8 mouse cellular contexts compared by ENCODE assay signal in genomic region chr3:88607758-88608138, GRCm38 (mm10). TPM values are rescaled to one million over a fixed set of nuclear protein-coding genes. Genes with fewer than 3 reads are reported as not detected.
A peak's percentile ranks its signal among the peaks of the same experiment; 100 is the strongest.
DNase-seq lines count a peak whose midpoint lies in the region; ATAC-seq and TF ChIP-seq lines count a peak whose summit lies in the region.

No protein-coding gene starts in this region.

- H3K9me3 ChIP-seq in heart, embryonic 10.5 days = no peaks in the 10 kb centered on the region
- H3K9me3 ChIP-seq in E14TG2a.4 (ENCODE audit: low read length) = no peaks in the 10 kb centered on the region
- H3K9me3 ChIP-seq in forebrain, embryonic 15.5 days = no peaks in the 10 kb centered on the region
- H3K9me3 ChIP-seq in liver, embryonic 16.5 days (replicated peaks; ENCODE audit: control insufficient read depth, low read length) = no peaks in the 10 kb centered on the region

- H3K4me3 ChIP-seq in heart, embryonic 10.5 days = peak overlapping the region; percentile 61
- H3K4me3 ChIP-seq in E14TG2a.4 (replicated peaks; ENCODE audit: low read length) = peak overlapping the region; percentile 74
- H3K4me3 ChIP-seq in forebrain, embryonic 15.5 days = peak overlapping the region; percentile 4; the same call in 1 of the 2 replicates
- H3K4me3 ChIP-seq in liver, embryonic 16.5 days (ENCODE audit: low read depth, low read length) = peak overlapping the region; percentile 10; the same call in 1 of the 2 replicates
- H3K4me3 ChIP-seq in thymus, adult 2 months (ENCODE audit: control insufficient read depth, insufficient read depth, low read length) = no peak overlapping the region

- TF ChIP-seq POLR2A in thymus, adult 2 months (IDR thresholded peaks at IDR 0.05; ENCODE audit: control insufficient read depth, extremely low read depth, insufficient read depth, low read length, poor library complexity) = no peak

- intact Hi-C loops in heart, postnatal 14 days (cut with DNase I) = loop anchor here (1.0 kb wide), 1 partner anchor 31 kb away; no protein-coding TSS in a partner anchor

- no peak overlapping the region for H3K9ac ChIP-seq in forebrain, embryonic 15.5 days (replicated peaks)
- no peak overlapping the region for H3K9ac ChIP-seq in liver, embryonic 16.5 days (ENCODE audit: low read depth, low read length)

- 21% methylated on average over 10 of the region's 10 CpGs for WGBS in heart, embryonic 10.5 days
- WGBS in forebrain, embryonic 15.5 days = 17% methylated on average over 10 of the region's 10 CpGs
- WGBS in liver, embryonic 16.5 days (ENCODE audit: insufficient replicate concordance) = 23% methylated on average over 10 of the region's 10 CpGs
- 57% methylated on average over 10 of the region's 10 CpGs for WGBS in thymus, adult 2 months

- DNase-seq in heart, embryonic 10.5 days (ENCODE audit: low spot score) = no peak
- no peak for DNase-seq in heart, postnatal 14 days
- no peak for DNase-seq in T-cell, adult 2 months (ENCODE audit: low spot score)
- no peak for DNase-seq in spleen, adult 18-20 months
- no peak for DNase-seq in thymus, adult 2 months

- peaks cover 40% of the 10 kb centered on the region for H3K4me1 ChIP-seq in heart, embryonic 10.5 days
- H3K4me1 ChIP-seq in E14TG2a.4 (replicated peaks; ENCODE audit: low read depth, low read length) = peaks cover 47% of the 10 kb centered on the region
- peaks cover 9% of the 10 kb centered on the region; the same call in 1 of the 2 replicates for H3K4me1 ChIP-seq in forebrain, embryonic 15.5 days
- peaks cover 7% of the 10 kb centered on the region for H3K4me1 ChIP-seq in liver, embryonic 16.5 days (ENCODE audit: control insufficient read depth, low read depth, low read length)
- H3K4me1 ChIP-seq in thymus, adult 2 months (replicated peaks; ENCODE audit: control insufficient read depth, insufficient read depth, low read length) = peaks cover 3% of the 10 kb centered on the region

- peak overlapping the region; percentile 77 for H3K27ac ChIP-seq in heart, embryonic 10.5 days
- H3K27ac ChIP-seq in forebrain, embryonic 15.5 days (replicated peaks) = no peak overlapping the region
- H3K27ac ChIP-seq in liver, embryonic 16.5 days (ENCODE audit: low read length) = no peak overlapping the region
- H3K27ac ChIP-seq in thymus, adult 2 months (ENCODE audit: control insufficient read depth, insufficient read depth, low read length) = no peak overlapping the region

- no peaks in the 10 kb centered on the region for H3K27me3 ChIP-seq in heart, embryonic 10.5 days (ENCODE audit: insufficient read depth, poor library complexity, severe bottlenecking)
- no peaks in the 10 kb centered on the region for H3K27me3 ChIP-seq in E14TG2a.4 (ENCODE audit: insufficient read depth, low read length)
- H3K27me3 ChIP-seq in forebrain, embryonic 15.5 days = no peaks in the 10 kb centered on the region
- no peaks in the 10 kb centered on the region for H3K27me3 ChIP-seq in liver, embryonic 16.5 days (ENCODE audit: control insufficient read depth, insufficient read depth, low read depth, low read length)
- no peaks in the 10 kb centered on the region for H3K27me3 ChIP-seq in thymus, adult 2 months (ENCODE audit: control insufficient read depth, insufficient read depth, low read length)

- peak; percentile 59 for ATAC-seq in forebrain, embryonic 15.5 days (replicated peaks)
- no peak for ATAC-seq in liver, embryonic 16.5 days (ENCODE audit: low read depth)

- H3K36me3 ChIP-seq in heart, embryonic 10.5 days = no peaks in the 10 kb centered on the region
- H3K36me3 ChIP-seq in E14TG2a.4 (ENCODE audit: insufficient read depth, low read length) = no peaks in the 10 kb centered on the region
- H3K36me3 ChIP-seq in forebrain, embryonic 15.5 days = no peaks in the 10 kb centered on the region
- H3K36me3 ChIP-seq in liver, embryonic 16.5 days (ENCODE audit: control insufficient read depth, insufficient read depth) = no peaks in the 10 kb centered on the region
- no peaks in the 10 kb centered on the region for H3K36me3 ChIP-seq in thymus, adult 2 months (ENCODE audit: control insufficient read depth, insufficient read depth, low read length)

- H3K4me2 ChIP-seq in forebrain, embryonic 15.5 days (replicated peaks) = peak overlapping the region; percentile 45
- peak overlapping the region; percentile 26 for H3K4me2 ChIP-seq in liver, embryonic 16.5 days (ENCODE audit: low read depth, low read length)

- TF ChIP-seq CTCF in E14TG2a.4 (conservative IDR thresholded peaks at IDR 0.05; ENCODE audit: low read length) = no peak
- no peak for TF ChIP-seq CTCF in thymus, adult 2 months (IDR thresholded peaks at IDR 0.05; ENCODE audit: borderline replicate concordance, control insufficient read depth, extremely low read depth, insufficient read depth, low read length, poor library complexity)

RNA-seq across cellular contexts. Expression of gene Arhgef2, which starts 2.0 kb away (rescaled TPM):
- polyA plus RNA-seq in heart, embryonic 10.5 days (2016; fragmentation: Nextera tagmentation; extraction: Ambion mirVana) = 82.5 and 108 TPM in 2 replicates
- total RNA-seq in heart, postnatal 14 days (2021) = 10 to 100 TPM; 71.1 to 71.5 TPM
- polyA plus RNA-seq in forebrain, embryonic 15.5 days (2015; fragmentation: Nextera tagmentation; extraction: Ambion mirVana) = 192 and 193 TPM in 2 replicates
- 16.4 and 20.0 TPM in 2 replicates for polyA plus RNA-seq in liver, embryonic 16.5 days (2015; fragmentation: Nextera tagmentation; extraction: Ambion mirVana)
- polyA plus RNA-seq in thymus, adult 2 months (2012; rRNA removed) = 164 and 192 TPM in 2 replicates

RNA-seq across cellular contexts. Expression of gene Ssr2, which starts 32.1 kb away (rescaled TPM):
- 184 and 207 TPM in 2 replicates for polyA plus RNA-seq in heart, embryonic 10.5 days (2016; fragmentation: Nextera tagmentation; extraction: Ambion mirVana)
- 100 to 1,000 TPM in 1 of 2 experiments, 10 to 100 TPM in 1; 95.9 to 108 TPM for total RNA-seq in heart, postnatal 14 days (2021)
- polyA plus RNA-seq in forebrain, embryonic 15.5 days (2015; fragmentation: Nextera tagmentation; extraction: Ambion mirVana) = 133 and 134 TPM in 2 replicates
- 171 and 190 TPM in 2 replicates for polyA plus RNA-seq in liver, embryonic 16.5 days (2015; fragmentation: Nextera tagmentation; extraction: Ambion mirVana)
- 196 and 206 TPM in 2 replicates for polyA plus RNA-seq in thymus, adult 2 months (2012; rRNA removed)

RNA-seq across cellular contexts. Expression of gene Rxfp4, which starts 45.2 kb away (rescaled TPM):
- not detected in 2 replicates for polyA plus RNA-seq in heart, embryonic 10.5 days (2016; fragmentation: Nextera tagmentation; extraction: Ambion mirVana)
- not detected for total RNA-seq in heart, postnatal 14 days (2021)
- not detected in 2 replicates for polyA plus RNA-seq in forebrain, embryonic 15.5 days (2015; fragmentation: Nextera tagmentation; extraction: Ambion mirVana)
- not detected in 2 replicates for polyA plus RNA-seq in liver, embryonic 16.5 days (2015; fragmentation: Nextera tagmentation; extraction: Ambion mirVana)
- polyA plus RNA-seq in thymus, adult 2 months (2012; rRNA removed) = not detected in 2 replicates

RNA-seq across cellular contexts. Expression of gene Ubqln4, which starts 54.2 kb away (rescaled TPM):
- polyA plus RNA-seq in heart, embryonic 10.5 days (2016; fragmentation: Nextera tagmentation; extraction: Ambion mirVana) = 49.5 and 62.2 TPM in 2 replicates
- total RNA-seq in heart, postnatal 14 days (2021) = 10 to 100 TPM; 55.4 to 60.0 TPM
- 45.8 and 47.6 TPM in 2 replicates for polyA plus RNA-seq in forebrain, embryonic 15.5 days (2015; fragmentation: Nextera tagmentation; extraction: Ambion mirVana)
- 14.8 and 16.4 TPM in 2 replicates for polyA plus RNA-seq in liver, embryonic 16.5 days (2015; fragmentation: Nextera tagmentation; extraction: Ambion mirVana)
- polyA plus RNA-seq in thymus, adult 2 months (2012; rRNA removed) = 80.5 and 82.1 TPM in 2 replicates

RNA-seq across cellular contexts. Expression of gene Lamtor2, which starts 54.9 kb away (rescaled TPM):
- 154 and 190 TPM in 2 replicates for polyA plus RNA-seq in heart, embryonic 10.5 days (2016; fragmentation: Nextera tagmentation; extraction: Ambion mirVana)
- 10 to 100 TPM; 77.7 TPM for total RNA-seq in heart, postnatal 14 days (2021)
- polyA plus RNA-seq in forebrain, embryonic 15.5 days (2015; fragmentation: Nextera tagmentation; extraction: Ambion mirVana) = 169 and 187 TPM in 2 replicates
- 98.6 and 107 TPM in 2 replicates for polyA plus RNA-seq in liver, embryonic 16.5 days (2015; fragmentation: Nextera tagmentation; extraction: Ambion mirVana)
- polyA plus RNA-seq in thymus, adult 2 months (2012; rRNA removed) = 128 and 141 TPM in 2 replicates
